Mouse (Mus musculus) embryonic fibroblast, embryonic 13.5 days (primary cell): Measurements from ENCODE around the gene Bnc2. TPM values are rescaled to one million over a fixed set of nuclear protein-coding genes. Genes with fewer than 3 reads are reported as not detected.

Experiments
- H3K27ac ChIP-seq: 2 replicates; pipeline ENCODE4 v1.5.1; 2012; ENCODE audit warnings: low read length, control low read depth, inconsistent platforms; ENCODE audit not compliant: insufficient read depth
- H3K4me1 ChIP-seq: 2 replicates; pipeline ENCODE4 v1.6.1; 2011; ENCODE audit warnings: low read length; ENCODE audit not compliant: control insufficient read depth, insufficient read depth
- H3K4me3 ChIP-seq: 2 replicates; pipeline ENCODE4 v1.5.1; 2011; ENCODE audit warnings: mild to moderate bottlenecking, control low read depth, low read length; ENCODE audit not compliant: insufficient read depth
- CTCF ChIP-seq: IDR thresholded peaks from 2 replicates; pipeline ENCODE4 v1.5.1; 2011; ENCODE audit warnings: mild to moderate bottlenecking, control low read depth, low read length, moderate library complexity, borderline replicate concordance; ENCODE audit not compliant: insufficient read depth
- POLR2A ChIP-seq: IDR thresholded peaks from 2 replicates; pipeline ENCODE4 v1.6.1; 2011; ENCODE audit warnings: low read depth, mild to moderate bottlenecking, control low read depth, low read length, moderate library complexity
- polyA plus RNA-seq: library from polyadenylated mRNA; stranded (reverse); fragments of >200 nt; gene quantifications from 2 replicates; pipeline ENCODE4 v1.2.4, GENCODE M21; 2011; ENCODE audit warnings: low read depth; ENCODE audit not compliant: missing spikeins, insufficient read length

The Bnc2 gene
- polyA plus RNA-seq, 1 experiment = 48.4 TPM

DNA sequence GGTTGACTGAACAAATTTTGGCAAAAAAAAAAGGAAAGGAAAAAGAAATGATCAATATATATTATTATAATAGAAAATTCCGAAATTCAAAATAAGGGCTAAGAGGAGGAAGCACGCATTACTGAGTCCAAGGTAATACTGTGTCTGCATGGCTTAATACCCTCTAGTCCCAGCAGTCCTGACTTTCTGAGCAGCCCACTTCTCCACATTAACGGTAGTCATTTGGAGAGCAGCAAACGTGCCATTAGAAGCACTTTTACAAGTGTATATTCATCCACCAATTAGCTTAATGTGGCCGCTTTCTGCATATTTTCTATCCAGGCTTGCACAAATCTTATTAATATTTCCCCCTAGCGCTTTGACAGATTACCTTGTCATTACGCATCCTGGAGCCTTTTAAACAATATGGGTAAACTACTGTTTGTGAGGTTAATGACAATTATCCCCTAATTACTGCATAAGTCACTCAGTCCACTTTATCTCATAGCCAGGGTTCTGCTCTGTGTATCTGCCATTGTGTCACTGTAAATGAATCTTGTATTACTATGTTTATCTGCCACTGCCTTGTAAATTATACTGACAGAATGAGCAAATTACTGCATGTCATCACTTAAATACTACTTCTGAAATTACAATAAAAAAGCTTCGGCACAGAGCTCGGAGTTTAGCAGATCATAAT is 368.0 kb downstream of the Bnc2 start:
- Histone ChIP-seq H3K27ac (no peak overlapping the region), H3K4me1 (no peaks in the 10 kb centered on the region)
- TF ChIP-seq POLR2A (no peak), CTCF (no peak)

DNA sequence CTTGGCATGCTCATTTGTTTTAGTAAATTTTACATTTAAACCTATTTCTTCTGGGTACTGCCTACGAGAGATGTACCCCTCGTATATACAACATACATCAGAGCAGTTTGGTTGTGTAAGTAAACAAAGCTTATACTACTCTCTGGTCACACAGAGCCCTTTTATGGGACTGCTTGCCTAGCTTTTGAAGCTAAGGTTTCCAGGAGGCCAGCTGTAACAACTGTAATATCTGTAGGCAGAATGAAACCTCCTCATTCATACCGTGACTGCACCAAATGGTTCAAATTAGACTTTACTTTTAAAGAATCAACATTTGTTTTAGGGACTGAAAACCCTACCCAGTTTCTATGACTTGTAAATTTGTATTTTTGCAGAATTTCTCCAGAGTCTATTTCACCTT is 372.1 kb downstream of the Bnc2 start:
- H3K4me3 ChIP-seq = no peak overlapping the region
- TF ChIP-seq POLR2A (no peak), CTCF (no peak)
- no peak overlapping the region for H3K27ac ChIP-seq

More for the DNA sequence above, 368.0 kb downstream of the Bnc2 start:
- H3K4me3 ChIP-seq = no peak overlapping the region

GRCm38 (mm10) chr4:84285153-84285552 is 389.9 kb downstream of the Bnc2 start:
- Histone ChIP-seq H3K4me1 (peaks cover 3% of the 10 kb centered on the region), H3K4me3 (no peak overlapping the region), H3K27ac (no peak overlapping the region)
- TF ChIP-seq CTCF (no peak), POLR2A (no peak)

More for the DNA sequence above, 372.1 kb downstream of the Bnc2 start:
- H3K4me1 ChIP-seq = no peaks in the 10 kb centered on the region

DNA sequence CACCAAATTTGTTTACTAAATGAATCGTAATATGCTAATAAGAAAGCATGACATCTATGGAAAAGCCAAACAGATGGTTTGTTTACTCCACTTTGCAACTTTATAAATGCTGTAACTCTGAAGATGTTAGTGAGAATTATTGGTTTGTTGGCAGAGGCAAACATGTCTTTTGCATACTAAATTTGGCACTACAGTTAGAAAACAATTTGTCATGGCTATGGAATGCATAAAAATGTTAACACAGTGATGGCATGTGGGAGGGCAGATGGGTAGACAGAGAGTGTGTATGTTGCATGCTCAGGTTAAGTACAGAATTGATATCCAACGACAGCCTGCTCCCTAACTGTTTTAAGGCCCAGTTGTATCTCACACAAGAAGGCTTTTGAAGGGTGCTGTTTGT is 392.4 kb downstream of the Bnc2 start:
- Histone ChIP-seq H3K4me3 (no peak overlapping the region), H3K4me1 (peaks cover 3% of the 10 kb centered on the region), H3K27ac (no peak overlapping the region)
- TF ChIP-seq POLR2A = no peak

GRCm38 (mm10) chr4:84278156-84278555 is 396.9 kb downstream of the Bnc2 start:
- peaks cover 3% of the 10 kb centered on the region for H3K4me1 ChIP-seq
- H3K4me3 ChIP-seq = no peak overlapping the region
- no peak overlapping the region for H3K27ac ChIP-seq
- TF ChIP-seq POLR2A (no peak), CTCF (no peak)

- no peak overlapping the region for H3K27ac ChIP-seq
- no peak overlapping the region for H3K4me3 ChIP-seq
- TF ChIP-seq POLR2A (no peak), CTCF (no peak)
- H3K4me1 ChIP-seq = no peaks in the 10 kb centered on the region
Measured at GRCm38 (mm10) chr4:84276081-84276480, 399.0 kb downstream of the Bnc2 start.

- Histone ChIP-seq H3K4me3 (no peak overlapping the region), H3K4me1 (no peaks in the 10 kb centered on the region), H3K27ac (no peak overlapping the region)
- TF ChIP-seq CTCF (no peak), POLR2A (no peak)
Measured at GRCm38 (mm10) chr4:84274158-84274557, 400.9 kb downstream of the Bnc2 start.

DNA sequence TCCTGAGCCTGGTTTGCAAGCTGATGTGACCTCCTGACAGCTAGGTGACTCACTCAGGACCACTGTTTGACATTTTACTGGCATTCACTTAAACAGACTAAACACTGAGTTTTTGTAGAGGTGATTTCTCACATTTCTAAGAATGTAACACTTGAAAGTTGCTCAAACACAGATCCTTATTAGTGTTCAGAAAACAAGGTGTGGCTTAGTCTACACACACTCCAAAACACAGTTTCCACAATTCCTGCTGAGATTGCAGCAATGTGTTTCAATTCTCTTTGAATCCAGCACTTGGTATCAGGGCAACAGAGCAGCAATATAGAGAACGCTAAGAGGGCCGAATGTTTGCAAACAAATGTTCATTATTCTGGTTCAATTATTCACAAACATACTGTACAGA is 402.2 kb downstream of the Bnc2 start:
- H3K27ac ChIP-seq = no peak overlapping the region
- no peak overlapping the region for H3K4me3 ChIP-seq
- H3K4me1 ChIP-seq = no peaks in the 10 kb centered on the region
- no peak for TF ChIP-seq CTCF
- no peak for TF ChIP-seq POLR2A

- TF ChIP-seq POLR2A = no peak
- TF ChIP-seq CTCF = no peak
- Histone ChIP-seq H3K4me1 (no peaks in the 10 kb centered on the region), H3K27ac (no peak overlapping the region), H3K4me3 (no peak overlapping the region)
Measured at GRCm38 (mm10) chr4:84269845-84270244, 405.2 kb downstream of the Bnc2 start.

DNA sequence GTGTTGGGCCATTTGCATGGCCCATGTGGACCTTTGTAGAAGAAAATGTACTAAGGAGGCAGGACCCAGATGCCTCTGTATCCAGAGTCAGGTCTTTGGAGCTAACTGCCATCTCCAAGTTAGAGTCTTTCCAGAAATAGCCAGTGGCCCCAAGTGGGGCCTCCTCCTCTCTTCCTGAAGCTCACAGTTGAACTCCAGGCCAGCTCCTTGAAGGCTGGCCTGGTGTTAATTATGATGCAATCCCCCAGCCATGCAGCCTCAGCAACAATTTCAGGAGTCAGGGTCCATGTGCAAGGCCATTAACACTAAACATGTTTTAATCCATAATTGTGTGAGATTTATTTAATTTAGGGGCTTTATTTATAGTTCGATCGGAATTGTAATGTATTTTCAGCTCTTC is 427.7 kb downstream of the Bnc2 start:
- no peaks in the 10 kb centered on the region for H3K4me1 ChIP-seq
- TF ChIP-seq POLR2A (no peak), CTCF (no peak)
- no peak overlapping the region for H3K27ac ChIP-seq
- no peak overlapping the region for H3K4me3 ChIP-seq

DNA sequence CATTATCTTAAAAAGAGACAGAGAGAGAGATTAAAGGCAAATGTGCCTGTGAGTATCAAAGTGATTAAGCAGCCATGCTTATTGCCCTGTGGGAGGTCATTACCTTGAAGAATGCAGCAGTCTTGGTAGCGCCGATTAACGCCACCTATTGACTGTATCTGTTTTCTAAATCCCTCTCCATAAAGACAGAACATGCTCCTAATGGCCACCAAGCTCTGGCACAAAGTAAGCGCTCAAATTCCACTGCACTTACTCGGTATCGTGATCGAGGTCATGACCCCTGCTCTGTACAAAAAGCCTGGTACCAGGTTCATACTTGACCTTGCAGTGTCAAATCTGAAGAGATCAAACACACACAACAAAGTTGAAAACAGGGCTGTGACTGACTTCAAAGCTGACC is 442.7 kb downstream of the Bnc2 start:
- peaks cover 8% of the 10 kb centered on the region for H3K4me1 ChIP-seq
- no peak overlapping the region for H3K27ac ChIP-seq
- H3K4me3 ChIP-seq = no peak overlapping the region
- no peak for TF ChIP-seq POLR2A
- TF ChIP-seq CTCF = no peak
